Mouse (Mus musculus): ENCODE data around the gene Atf6b. TPM values are rescaled to one million over a fixed set of nuclear protein-coding genes. Genes with fewer than 3 reads are reported as not detected.

The Atf6b gene
- polyA plus RNA-seq, 1 experiment from 2014 or later = 111 TPM

Other genes with a start within 250 kb of the Atf6b start
- 1.8 and 3.1 TPM in 2 replicates for gene BC051142, start 248.3 kb upstream of the Atf6b start, polyA plus RNA-seq (2016; fragmentation: Nextera tagmentation; extraction: Ambion mirVana)
- not detected in 2 replicates for gene Btnl4, start 169.8 kb upstream of the Atf6b start, polyA plus RNA-seq (2016; fragmentation: Nextera tagmentation; extraction: Ambion mirVana)
- gene Btnl6, start 129.8 kb upstream of the Atf6b start, polyA plus RNA-seq (2016; fragmentation: Nextera tagmentation; extraction: Ambion mirVana) = not detected in 2 replicates
- 8.7 and 10.0 TPM in 2 replicates for gene Notch4, start 82.9 kb upstream of the Atf6b start, polyA plus RNA-seq (2016; fragmentation: Nextera tagmentation; extraction: Ambion mirVana)
- gene Gpsm3, start 57.3 kb upstream of the Atf6b start, polyA plus RNA-seq (2016; fragmentation: Nextera tagmentation; extraction: Ambion mirVana) = 5.3 and 6.6 TPM in 2 replicates
- 17.5 and 17.7 TPM in 2 replicates for gene Pbx2, start 55.9 kb upstream of the Atf6b start, polyA plus RNA-seq (2016; fragmentation: Nextera tagmentation; extraction: Ambion mirVana)
- gene Ager, start 49.3 kb upstream of the Atf6b start, polyA plus RNA-seq (2016; fragmentation: Nextera tagmentation; extraction: Ambion mirVana) = 3.1 and 3.2 TPM in 2 replicates
- 202 and 233 TPM in 2 replicates for gene Rnf5, start 43.5 kb upstream of the Atf6b start, polyA plus RNA-seq (2016; fragmentation: Nextera tagmentation; extraction: Ambion mirVana)
- gene Agpat1, start 42.9 kb upstream of the Atf6b start, polyA plus RNA-seq (2016; fragmentation: Nextera tagmentation; extraction: Ambion mirVana) = 66.0 and 70.1 TPM in 2 replicates
- 4.3 TPM in 2 replicates for gene Egfl8, start 31.2 kb upstream of the Atf6b start, polyA plus RNA-seq (2016; fragmentation: Nextera tagmentation; extraction: Ambion mirVana)
- 22.5 and 23.6 TPM in 2 replicates for gene Ppt2, start 18.6 kb upstream of the Atf6b start, polyA plus RNA-seq (2016; fragmentation: Nextera tagmentation; extraction: Ambion mirVana)
- gene Prrt1, start 17.6 kb upstream of the Atf6b start, polyA plus RNA-seq (2016; fragmentation: Nextera tagmentation; extraction: Ambion mirVana) = 0.54 and 1.2 TPM in 2 replicates
- 16.8 and 18.9 TPM in 2 replicates for gene Fkbpl, start 2.4 kb upstream of the Atf6b start, polyA plus RNA-seq (2016; fragmentation: Nextera tagmentation; extraction: Ambion mirVana)
- gene Tnxb, start 23.4 kb downstream of the Atf6b start, polyA plus RNA-seq (2016; fragmentation: Nextera tagmentation; extraction: Ambion mirVana) = not detected in 2 replicates
- gene C4b, start 96.7 kb downstream of the Atf6b start, polyA plus RNA-seq (2016; fragmentation: Nextera tagmentation; extraction: Ambion mirVana) = not detected in 2 replicates
- not detected in 2 replicates for gene Cyp21a1, start 157.4 kb downstream of the Atf6b start, polyA plus RNA-seq (2016; fragmentation: Nextera tagmentation; extraction: Ambion mirVana)
- gene Stk19, start 189.8 kb downstream of the Atf6b start, polyA plus RNA-seq (2016; fragmentation: Nextera tagmentation; extraction: Ambion mirVana) = 30.2 and 30.6 TPM in 2 replicates
- 81.2 and 88.1 TPM in 2 replicates for gene Dxo, start 189.9 kb downstream of the Atf6b start, polyA plus RNA-seq (2016; fragmentation: Nextera tagmentation; extraction: Ambion mirVana)
- 57.8 and 62.4 TPM in 2 replicates for gene Skiv2l, start 203.1 kb downstream of the Atf6b start, polyA plus RNA-seq (2016; fragmentation: Nextera tagmentation; extraction: Ambion mirVana)
- 137 and 139 TPM in 2 replicates for gene Nelfe, start 203.2 kb downstream of the Atf6b start, polyA plus RNA-seq (2016; fragmentation: Nextera tagmentation; extraction: Ambion mirVana)
- 1.8 and 2.8 TPM in 2 replicates for gene Cfb, start 215.4 kb downstream of the Atf6b start, polyA plus RNA-seq (2016; fragmentation: Nextera tagmentation; extraction: Ambion mirVana)
- gene Zbtb12, start 232.3 kb downstream of the Atf6b start, polyA plus RNA-seq (2016; fragmentation: Nextera tagmentation; extraction: Ambion mirVana) = 5.8 and 6.1 TPM in 2 replicates
- 0.07 TPM in 1 of 2 replicates, not detected in the other for gene Gm20547, start 234.9 kb downstream of the Atf6b start, polyA plus RNA-seq (2016; fragmentation: Nextera tagmentation; extraction: Ambion mirVana)

Data from midbrain, embryonic 10.5 days (tissue).